Mouse (Mus musculus) urinary bladder, adult 18-20 months (tissue): ENCODE measurements around the gene Stard8.
A peak's percentile ranks its signal among the peaks of the same experiment; 100 is the strongest.
"Not testable (repeated sequence)": the region's sequence is repeated elsewhere in the genome, so short reads cannot be mapped to it uniquely, and the experiment has no call there.

Experiments used
- DNase-seq, 2 experiments: peaks; one replicate each; pipeline ENCODE4 v3.0.0; 2022; ENCODE audit warnings: low spot score in 2 of 2, mixed read lengths in 2 of 2

The Stard8 gene

GRCm38 (mm10) chrX:99003046-99003445, at the start of gene Stard8:
Gene Stard8, plus strand, starts transcription at chrX:99003248.
- no peak for DNase-seq

DNA sequence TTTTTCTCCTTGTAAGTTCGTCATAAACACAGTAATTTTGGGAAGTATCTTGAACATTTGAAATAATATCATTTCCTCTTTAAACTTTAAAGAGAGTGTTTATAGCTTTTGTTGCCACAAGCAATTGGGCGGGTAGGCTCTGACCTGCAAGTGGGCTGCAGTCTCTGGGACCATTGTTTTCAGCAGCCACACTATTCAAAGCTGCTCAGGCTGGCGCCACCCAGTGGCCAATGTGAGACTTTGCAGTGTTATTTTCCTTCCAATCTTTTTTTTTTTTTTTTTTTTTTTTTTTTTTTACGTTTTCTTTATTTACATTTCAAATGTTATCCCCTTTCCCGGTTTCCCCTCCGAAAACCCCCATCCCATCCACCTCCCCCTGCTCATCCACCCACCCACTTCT, 49.1 kb upstream of the Stard8 start:
- DNase-seq, result no peak

DNA sequence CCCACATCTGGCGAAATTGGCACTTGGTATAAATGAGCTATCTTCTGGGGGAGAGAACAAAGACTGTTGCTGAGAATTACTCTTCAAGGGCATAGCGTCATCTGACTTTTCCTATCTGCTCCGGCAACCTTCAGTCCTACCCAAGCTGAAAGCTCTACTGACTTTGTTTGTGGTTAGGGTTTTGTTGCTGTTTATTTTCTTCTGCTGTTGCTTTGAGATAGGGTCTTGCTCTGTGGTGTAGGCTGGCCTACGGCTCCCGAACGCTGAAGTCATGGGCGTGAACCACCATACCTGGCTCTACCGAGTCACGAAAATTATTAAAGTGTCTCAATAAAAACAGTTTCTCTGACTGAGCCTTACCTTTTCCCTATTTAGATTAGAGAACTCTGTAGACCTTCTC, 44.8 kb upstream of the Stard8 start:
- DNase-seq, result no peak

GRCm38 (mm10) chrX:98959050-98959449, 44.0 kb upstream of the Stard8 start:
- no peak for DNase-seq

- no peak for DNase-seq
These were observed 39.3 kb upstream of the Stard8 start for GRCm38 (mm10) chrX:98963742-98964141.

GRCm38 (mm10) chrX:98964513-98964912, 38.5 kb upstream of the Stard8 start:
- DNase-seq, result no peak

DNA sequence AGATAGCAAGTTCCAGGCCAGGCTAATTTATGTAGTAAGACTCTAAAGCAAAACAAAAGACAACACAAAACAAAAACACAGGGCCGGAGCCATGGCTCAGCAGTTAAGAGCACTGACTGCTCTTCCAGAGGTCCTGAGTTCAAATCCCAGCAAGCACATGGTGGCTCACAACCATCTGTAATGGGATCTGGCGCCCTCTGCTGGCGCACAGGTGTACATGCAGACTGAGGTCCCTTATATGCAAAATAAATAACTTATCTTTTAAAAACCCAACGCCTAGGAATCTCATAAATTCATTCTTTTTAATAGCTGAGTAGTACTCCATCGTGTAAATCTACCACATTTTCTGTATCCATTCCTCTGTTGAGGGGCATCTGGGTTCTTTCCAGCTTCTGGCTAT, 16.4 kb upstream of the Stard8 start:
- DNase-seq, result not testable (repeated sequence)

DNA sequence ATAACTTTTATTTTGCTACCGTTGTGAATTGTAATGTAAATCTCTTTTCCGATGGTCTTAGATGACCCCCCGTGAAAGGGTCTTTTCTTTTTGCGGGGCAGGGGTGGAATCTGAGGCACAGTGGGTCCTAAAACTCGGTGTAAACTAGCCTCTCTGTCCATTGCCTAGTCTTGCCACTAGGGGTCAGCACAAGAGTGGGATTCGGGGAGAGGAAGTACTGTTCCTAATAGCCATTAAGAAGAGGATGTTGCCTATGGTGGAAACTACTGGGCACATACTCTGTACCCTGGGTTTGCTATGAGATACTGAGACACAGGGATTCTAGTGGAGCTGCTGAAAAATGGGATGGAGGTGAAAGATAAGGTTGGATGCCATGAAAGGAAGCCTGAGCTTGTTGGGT, 13.5 kb upstream of the Stard8 start:
- peak; percentile 10 to 14 for DNase-seq

- no peak for DNase-seq
These were observed 983 bp upstream of the Stard8 start for GRCm38 (mm10) chrX:99002065-99002464.

DNA sequence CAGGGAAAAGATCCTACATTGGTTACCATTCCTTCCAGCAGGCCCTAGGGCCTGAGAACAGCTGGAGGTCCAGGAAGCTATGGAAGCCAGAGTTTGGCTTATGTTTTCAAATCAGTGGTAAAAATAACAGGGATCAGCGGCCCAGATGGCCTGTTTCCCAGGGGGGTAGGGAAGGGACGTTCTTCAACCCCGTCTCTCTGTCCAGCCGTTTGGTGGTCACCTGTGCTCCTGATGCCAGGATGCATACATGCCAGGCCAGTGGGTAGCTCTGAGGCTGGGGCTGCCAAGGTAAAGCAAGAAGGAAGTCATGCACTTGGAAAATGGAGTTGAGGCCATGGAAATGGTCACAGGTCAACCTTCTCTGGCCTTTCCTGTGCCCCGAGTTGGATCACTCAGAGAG, 7.5 kb downstream of the Stard8 start:
- no peak for DNase-seq

- no peak for DNase-seq
These were observed 8.2 kb downstream of the Stard8 start for GRCm38 (mm10) chrX:99011281-99011680.

DNA sequence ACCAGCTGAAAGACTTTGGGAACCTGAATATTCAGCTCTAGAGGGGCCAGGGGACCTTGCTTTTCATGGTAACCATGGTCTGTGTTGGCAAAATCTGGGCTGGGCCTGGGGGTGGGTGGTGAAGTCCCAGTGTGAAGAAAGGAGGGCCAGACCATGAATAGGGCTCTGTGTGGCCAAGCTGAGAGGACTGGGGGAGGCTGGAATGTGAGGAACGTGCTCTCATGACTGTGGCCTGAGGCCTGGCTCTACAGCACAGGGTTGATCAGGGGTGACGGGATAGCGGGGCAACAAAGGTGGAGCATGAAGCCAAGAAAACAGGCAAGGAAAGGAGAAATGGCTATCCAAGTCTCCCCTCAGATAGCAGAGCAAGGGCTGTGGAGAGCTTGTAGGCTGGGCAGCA, 9.4 kb downstream of the Stard8 start:
- no peak for DNase-seq

GRCm38 (mm10) chrX:99015705-99016104, 12.7 kb downstream of the Stard8 start:
- no peak for DNase-seq

- no peak for DNase-seq
These were observed 13.9 kb downstream of the Stard8 start for GRCm38 (mm10) chrX:99016987-99017386.

DNA sequence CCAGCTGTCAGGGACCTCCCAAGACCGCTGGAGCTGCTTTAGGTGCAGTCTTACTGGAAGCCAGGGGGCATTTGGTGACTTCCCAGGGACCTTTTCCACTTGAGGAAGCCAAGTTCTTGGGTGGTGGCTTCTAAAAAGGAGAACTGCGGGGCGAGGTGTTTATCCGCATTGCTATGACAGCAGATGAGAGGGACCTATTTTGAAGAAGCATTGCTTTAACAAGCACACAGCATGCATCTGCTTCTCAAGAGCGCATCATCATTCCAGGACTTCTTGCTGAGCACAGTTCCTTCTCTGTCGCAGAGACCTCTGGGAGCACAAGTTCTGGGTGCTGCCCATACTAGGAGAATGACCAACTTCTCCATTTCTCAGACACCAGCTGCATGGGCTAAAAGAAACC, 14.8 kb downstream of the Stard8 start:
- no peak for DNase-seq

DNA sequence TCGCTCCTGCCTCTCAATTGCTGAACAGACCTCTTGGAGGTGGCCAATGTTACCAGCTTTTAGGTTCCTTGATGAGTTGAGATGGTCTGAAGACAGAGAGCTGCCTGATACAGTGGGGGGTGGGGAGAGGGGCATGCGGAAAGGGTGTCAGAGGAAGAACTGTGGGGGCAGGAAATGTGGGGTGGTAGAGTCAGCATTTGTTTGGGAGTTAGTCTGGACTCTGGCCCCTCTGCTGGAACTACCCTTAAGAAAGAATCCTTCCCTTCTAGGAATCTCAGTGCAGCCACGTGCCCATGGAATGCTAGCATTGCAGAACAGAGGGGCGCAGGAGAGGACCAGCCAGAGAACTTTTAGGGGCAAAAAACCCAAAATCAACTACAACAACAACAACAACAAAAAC, 16.3 kb downstream of the Stard8 start:
- no peak for DNase-seq

GRCm38 (mm10) chrX:99020215-99020614, 17.2 kb downstream of the Stard8 start:
- DNase-seq, result no peak

DNA sequence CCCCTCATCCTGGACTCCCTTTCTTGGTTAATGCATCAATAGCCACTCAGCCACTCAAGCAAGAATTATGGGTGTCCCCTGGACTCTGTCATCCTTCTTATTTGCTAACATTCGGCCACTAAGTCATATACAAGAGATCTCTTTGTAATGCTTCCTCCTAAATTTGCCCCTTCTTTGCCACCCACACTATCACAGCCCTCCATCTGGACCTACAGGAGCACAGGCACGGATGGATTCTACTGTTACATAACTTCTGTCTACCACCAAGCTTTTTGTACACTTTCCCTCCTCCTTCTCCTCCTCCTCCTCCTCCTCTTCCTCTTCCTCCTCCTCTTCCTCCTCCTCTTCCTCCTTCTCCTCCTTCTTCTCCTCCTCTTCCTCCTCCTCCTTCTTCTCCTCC, 18.5 kb downstream of the Stard8 start:
- no peak for DNase-seq

DNA sequence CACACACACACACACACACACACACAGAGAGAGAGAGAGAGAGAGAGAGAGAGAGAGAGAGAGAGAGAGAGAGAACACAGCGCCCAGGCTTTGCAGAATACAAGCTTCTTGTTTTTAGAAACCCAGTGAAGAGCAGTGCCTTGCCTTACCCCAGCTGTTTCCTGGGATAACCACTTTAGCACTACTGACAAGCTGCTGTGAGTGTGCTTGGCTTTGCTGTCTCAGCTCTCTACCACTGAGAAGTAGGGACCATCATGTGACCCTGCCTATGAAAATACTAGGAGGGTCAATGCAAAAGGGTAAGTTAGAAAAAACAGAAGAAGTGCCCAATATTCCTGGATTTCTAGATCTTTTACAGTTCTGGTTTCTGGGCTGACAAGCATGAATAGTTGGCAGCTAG, 20.9 kb downstream of the Stard8 start:
- DNase-seq, result no peak

- DNase-seq, result no peak
These were observed 32.4 kb downstream of the Stard8 start for GRCm38 (mm10) chrX:99035407-99035806.

GRCm38 (mm10) chrX:99042451-99042951, 39.5 kb downstream of the Stard8 start:
- peak; percentile 49 to 71 for DNase-seq

DNA sequence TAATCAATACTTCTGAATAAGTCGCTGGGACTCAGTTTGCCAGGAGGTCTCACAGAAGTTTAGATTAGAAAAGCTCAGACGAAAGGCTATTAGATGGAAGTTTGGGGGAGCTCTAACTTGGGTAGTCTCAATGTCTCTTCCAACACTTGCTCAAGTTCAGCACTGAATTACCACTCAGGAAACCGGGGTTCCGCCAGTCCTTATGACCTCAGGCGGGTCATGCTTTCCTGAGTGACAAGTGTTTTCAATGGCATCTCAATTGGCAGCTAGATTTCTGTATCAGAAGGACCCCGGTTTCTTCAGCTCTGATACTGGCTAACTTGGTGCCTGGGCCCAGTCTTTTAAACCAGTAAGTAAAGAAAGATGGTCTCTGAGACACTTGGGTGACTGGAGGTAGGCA, 40.2 kb downstream of the Stard8 start:
- DNase-seq, result no peak

DNA sequence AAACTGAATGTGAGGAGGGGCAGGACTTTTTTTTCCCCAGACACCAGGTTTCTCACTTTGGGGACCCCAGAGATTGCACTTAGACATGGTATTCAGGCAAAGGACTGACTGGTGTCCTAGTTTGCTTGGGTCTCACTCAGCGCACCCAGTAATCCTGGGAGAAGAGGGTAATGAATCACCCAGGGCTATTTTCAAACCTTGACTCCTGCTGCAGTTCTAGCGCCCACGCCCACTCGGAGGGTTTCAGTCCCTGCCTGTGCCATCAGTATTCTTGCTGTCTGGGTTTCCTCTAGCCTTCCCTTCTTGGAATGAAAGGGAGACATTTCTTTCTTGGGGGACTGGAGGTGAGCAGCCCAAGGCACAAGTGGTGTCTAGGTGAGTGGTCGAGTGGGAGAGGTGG, 40.7 kb downstream of the Stard8 start:
- DNase-seq, result no peak

DNA sequence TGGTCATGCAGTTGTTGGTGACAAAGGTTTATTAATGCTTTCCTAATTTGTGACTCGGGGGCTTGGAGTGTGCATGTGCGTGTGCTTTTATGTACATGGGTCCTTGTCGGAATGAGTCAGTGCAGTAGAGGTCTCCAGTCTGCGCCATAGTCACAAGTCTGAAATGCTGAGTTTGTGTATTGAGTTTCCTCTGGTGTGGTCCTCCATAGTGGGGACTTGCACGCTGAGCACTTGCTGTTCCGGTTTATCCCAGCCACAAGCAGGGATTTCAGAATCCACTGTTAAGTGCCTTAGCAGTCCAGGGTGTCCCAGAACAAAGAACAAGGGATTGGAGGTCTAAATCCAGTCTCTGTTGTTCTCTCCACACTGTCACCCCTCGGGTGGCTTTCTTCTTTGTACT, 42.3 kb downstream of the Stard8 start:
- no peak for DNase-seq
